Mouse (Mus musculus) ES-E14 (cell line): ENCODE data around the gene Ntng1. TPM values are rescaled to one million over a fixed set of nuclear protein-coding genes. Genes with fewer than 3 reads are reported as not detected.
A peak's percentile ranks its signal among the peaks of the same experiment; 100 is the strongest.

Experiments used
- DNase-seq: peaks from one replicate; pipeline ENCODE4 v3.0.0-alpha.2; 2013; ENCODE audit warnings: low read depth, low spot score
- H3K27ac ChIP-seq: 2 replicates; pipeline ENCODE4 v1.5.1; 2012; ENCODE audit warnings: low read depth, mild to moderate bottlenecking, low read length, moderate library complexity, mixed read lengths; ENCODE audit not compliant: poor library complexity, insufficient read depth, severe bottlenecking
- H3K36me3 ChIP-seq: 2 replicates; pipeline ENCODE4 v1.6.1; 2012; ENCODE audit warnings: mild to moderate bottlenecking, low read length, moderate library complexity, mixed read lengths; ENCODE audit not compliant: control insufficient read depth, poor library complexity, insufficient read depth, severe bottlenecking
- H3K4me1 ChIP-seq, 2 experiments: fragments of 150-350 bp in 1 of 2; sonication (generic) in 1 of 2; 2 replicates each; pipeline ENCODE4 v1.6.1; 2012; ENCODE audit warnings: low read length in 2 of 2, mild to moderate bottlenecking in 1 of 2, mixed read lengths in 1 of 2; ENCODE audit not compliant: control insufficient read depth in 2 of 2, insufficient read depth in 2 of 2, poor library complexity in 1 of 2
- H3K4me3 ChIP-seq, 2 experiments: fragments of 150-350 bp in 1 of 2; sonication (generic) in 1 of 2; 2 replicates each; pipeline ENCODE4 v1.5.1; 2012; ENCODE audit warnings: low read length in 2 of 2, low read depth in 1 of 2, mild to moderate bottlenecking in 1 of 2, mixed read lengths in 1 of 2; ENCODE audit not compliant: insufficient read depth in 1 of 2, poor library complexity in 1 of 2, severe bottlenecking in 1 of 2
- H3K9ac ChIP-seq: 2 replicates; pipeline ENCODE4 v1.6.1; 2012; ENCODE audit warnings: low read depth, mild to moderate bottlenecking, low read length, mixed read lengths; ENCODE audit not compliant: poor library complexity, insufficient read depth, severe bottlenecking
- H3K9me3 ChIP-seq: fragments of 150-350 bp; sonication (generic); 2 replicates; pipeline ENCODE4 v1.6.1; 2012; ENCODE audit warnings: low read depth, mild to moderate bottlenecking, low read length; ENCODE audit not compliant: control insufficient read depth, insufficient read depth
- CHD2 ChIP-seq: IDR thresholded peaks from 2 replicates; pipeline ENCODE4 v1.6.1; 2014; ENCODE audit warnings: mild to moderate bottlenecking, low read depth, low read length, inconsistent platforms
- HCFC1 ChIP-seq: IDR thresholded peaks from 2 replicates; pipeline ENCODE4 v1.6.1; 2012; ENCODE audit warnings: low read length, inconsistent platforms, borderline replicate concordance; ENCODE audit not compliant: insufficient read depth
- MAFK ChIP-seq: IDR thresholded peaks from 2 replicates; pipeline ENCODE4 v1.6.1; 2014; ENCODE audit warnings: mild to moderate bottlenecking, low read depth, low read length, inconsistent platforms; ENCODE audit not compliant: insufficient read depth
- ZC3H11A ChIP-seq: IDR thresholded peaks from 2 replicates; pipeline ENCODE4 v1.6.1; 2012; ENCODE audit warnings: low read depth, mild to moderate bottlenecking, inconsistent platforms, low read length, borderline replicate concordance
- ZNF384 ChIP-seq: IDR thresholded peaks from 2 replicates; pipeline ENCODE4 v1.6.1; 2012; ENCODE audit warnings: low read depth, low read length, inconsistent platforms
- in situ Hi-C, 2 experiments: fragments of 600-800 bp; cut with MboI; formaldehyde crosslinking; loops; one replicate each; pipeline ENCODE4 v1.15.1; 2025; ENCODE audit warnings: low sequenced_read_pairs in 2 of 2, inconsistent platforms in 1 of 2; ENCODE audit not compliant: unreplicated experiment in 2 of 2
- total RNA-seq: library from RNA; depleted of rRNA; stranded (reverse); fragments of 300-350 nt; gene quantifications from 2 replicates; pipeline ENCODE4 v1.2.3, GENCODE M21; 2012

The Ntng1 gene
- total RNA-seq, 1 experiment, result not detected

DNA sequence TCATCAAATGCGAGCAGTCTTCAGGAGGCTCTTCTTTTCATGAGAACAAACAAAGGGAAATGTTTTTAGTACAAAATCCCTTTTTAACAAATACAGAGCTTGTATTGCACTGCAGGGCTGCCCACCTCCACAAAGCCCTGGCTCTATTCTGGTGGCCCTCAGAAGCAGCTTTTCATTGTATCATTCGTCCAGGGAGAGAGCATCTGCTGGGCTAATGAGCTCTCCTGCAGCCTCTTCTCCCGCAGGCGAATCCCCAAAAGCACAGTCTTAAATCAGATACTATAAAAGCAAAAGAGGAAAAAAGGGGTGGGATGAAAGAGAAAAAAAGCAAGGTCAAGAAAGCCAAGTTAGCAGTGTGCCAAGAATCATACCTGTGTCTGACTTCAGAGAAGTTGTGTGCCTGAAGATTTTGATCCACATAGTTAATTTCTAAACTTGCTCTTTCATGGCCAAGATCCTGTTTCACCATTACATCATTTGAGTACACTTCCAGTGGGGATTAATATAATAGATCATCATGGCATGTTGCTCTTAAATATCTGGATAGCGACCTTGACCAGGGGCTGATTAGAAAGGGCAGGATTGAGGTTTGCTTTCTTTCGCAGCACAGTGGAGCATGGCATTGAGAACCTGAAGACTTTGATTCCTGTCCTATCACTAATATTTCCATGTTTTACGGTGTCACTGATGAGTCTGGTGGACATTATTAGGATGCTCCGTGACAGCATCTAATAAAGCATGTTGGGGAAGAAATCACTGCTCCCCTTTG lies 225.7 kb downstream of the Ntng1 start:
- no peak for DNase-seq
- H3K9ac ChIP-seq, result no peak overlapping the region
- no peaks in the 10 kb centered on the region for H3K9me3 ChIP-seq
- no peak overlapping the region for H3K4me3 ChIP-seq
- H3K27ac ChIP-seq, result no peak overlapping the region
- in situ Hi-C loops, result no loop called here
- TF ChIP-seq CHD2 (no peak), ZC3H11A (no peak), ZNF384 (no peak), HCFC1 (no peak), MAFK (no peak)
- no peaks in the 10 kb centered on the region for H3K4me1 ChIP-seq
- no peaks in the 10 kb centered on the region for H3K36me3 ChIP-seq

DNA sequence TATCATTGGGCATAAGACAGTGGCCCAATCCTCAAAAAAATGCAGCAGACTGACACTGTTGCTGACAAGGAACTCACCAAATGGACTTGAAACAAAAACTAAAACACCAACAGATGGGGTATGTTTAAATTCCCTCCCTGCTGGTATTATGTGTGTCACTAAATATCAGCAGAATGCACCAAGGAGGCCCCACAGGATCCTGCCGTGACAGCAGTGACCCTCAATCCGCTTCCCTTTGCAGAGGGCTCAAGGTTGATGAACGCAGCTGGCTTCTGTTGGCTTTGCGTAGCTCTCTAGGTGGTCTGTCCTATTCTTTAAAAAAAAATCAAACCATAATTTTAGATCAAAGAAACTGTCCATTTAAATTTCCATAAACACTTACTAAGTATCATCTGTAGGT lies 226.7 kb downstream of the Ntng1 start:
- no peak overlapping the region for H3K27ac ChIP-seq
- H3K4me3 ChIP-seq, result no peak overlapping the region
- in situ Hi-C loops, result no loop called here
- H3K4me1 ChIP-seq, result no peaks in the 10 kb centered on the region
- no peaks in the 10 kb centered on the region for H3K9me3 ChIP-seq
- H3K9ac ChIP-seq, result no peak overlapping the region
- no peak for DNase-seq
- TF ChIP-seq MAFK (no peak), ZNF384 (no peak), HCFC1 (no peak), CHD2 (no peak), ZC3H11A (no peak)
- H3K36me3 ChIP-seq, result no peaks in the 10 kb centered on the region

DNA sequence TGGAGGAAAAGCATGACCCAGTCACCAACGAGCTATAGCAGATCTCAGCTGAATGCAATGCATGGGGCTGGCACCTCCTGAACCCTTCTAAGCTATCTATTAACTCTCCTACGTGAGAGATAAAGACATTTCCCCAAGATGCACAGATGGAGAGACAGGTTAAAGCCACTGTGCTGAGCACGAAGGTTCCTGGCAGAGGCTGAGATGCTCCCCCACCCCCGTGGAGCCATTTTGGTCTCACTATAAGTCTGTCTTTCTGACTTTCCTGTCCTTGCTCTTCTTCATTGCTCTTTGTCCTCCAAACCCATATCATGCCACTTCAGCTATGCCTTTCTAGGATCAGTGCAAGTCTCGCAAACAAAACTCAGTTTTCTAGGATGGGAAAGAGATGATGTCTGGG lies 229.6 kb downstream of the Ntng1 start:
- no peak for DNase-seq
- Histone ChIP-seq H3K9ac (no peak overlapping the region), H3K4me3 (no peak overlapping the region), H3K9me3 (no peaks in the 10 kb centered on the region), H3K4me1 (no peaks in the 10 kb centered on the region), H3K27ac (no peak overlapping the region), H3K36me3 (no peaks in the 10 kb centered on the region)
- no peak for TF ChIP-seq ZNF384
- TF ChIP-seq MAFK, result no peak
- no peak for TF ChIP-seq HCFC1
- TF ChIP-seq ZC3H11A, result no peak
- no peak for TF ChIP-seq CHD2
- in situ Hi-C loops, result no loop called here

DNA sequence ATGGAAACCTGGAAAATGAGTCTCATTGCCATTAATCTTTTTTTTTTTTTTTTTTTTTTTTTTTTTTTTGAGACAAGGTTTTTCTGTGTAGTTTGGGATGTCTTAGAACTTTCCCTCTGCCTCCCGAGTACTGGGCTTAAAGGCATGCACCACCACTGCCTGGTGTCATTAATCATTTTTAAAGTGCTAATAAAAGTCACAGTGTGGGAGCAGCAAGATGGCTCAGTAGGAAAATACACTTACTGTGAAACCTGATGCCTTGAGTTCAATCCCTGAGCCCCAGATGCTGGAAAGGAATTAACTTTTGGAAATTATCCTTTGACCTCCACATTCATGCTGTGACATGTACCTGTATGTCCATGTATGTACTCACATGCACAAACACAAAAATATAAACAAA lies 253.2 kb downstream of the Ntng1 start:
- Histone ChIP-seq H3K9ac (no peak overlapping the region), H3K4me3 (no peak overlapping the region), H3K27ac (no peak overlapping the region), H3K4me1 (no peaks in the 10 kb centered on the region), H3K36me3 (no peaks in the 10 kb centered on the region), H3K9me3 (no peaks in the 10 kb centered on the region)
- in situ Hi-C loops, result no loop called here
- no peak for DNase-seq
- TF ChIP-seq MAFK (no peak), ZNF384 (peak; percentile 21; the same call in 1 of the 2 replicates), ZC3H11A (no peak), HCFC1 (no peak), CHD2 (no peak)
